Mouse (Mus musculus) CH12.LX (cell line): ENCODE data around the gene Ndufb3. TPM values are rescaled to one million over a fixed set of nuclear protein-coding genes. Genes with fewer than 3 reads are reported as not detected.
A peak's percentile ranks its signal among the peaks of the same experiment; 100 is the strongest.

Source experiments
- DNase-seq: peaks from one replicate; pipeline ENCODE4 v3.0.0-alpha.2; 2013; ENCODE audit errors: extremely low read depth
- H3K27ac ChIP-seq: 2 replicates; pipeline ENCODE4 v1.5.1; 2012; ENCODE audit warnings: low read depth, mild to moderate bottlenecking, control low read depth, moderate library complexity; ENCODE audit not compliant: insufficient read depth
- H3K27me3 ChIP-seq: replicated peaks from 2 replicates; pipeline ENCODE3; 2012; ENCODE audit warnings: inconsistent platforms
- H3K36me3 ChIP-seq, 2 experiments: replicated peaks in 1 of 2; 2 replicates each; pipeline versions ENCODE3 to v1.6.1; 2012; ENCODE audit warnings: inconsistent platforms in 1 of 2, low read length in 1 of 2, mild to moderate bottlenecking in 1 of 2, mixed read lengths in 1 of 2, moderate library complexity in 1 of 2; ENCODE audit not compliant: control insufficient read depth in 1 of 2, insufficient read depth in 1 of 2
- H3K4me1 ChIP-seq, 2 experiments: 2 replicates each; pipeline ENCODE4 v1.6.1; 2012; ENCODE audit warnings: inconsistent platforms in 1 of 2, moderate library complexity in 1 of 2; ENCODE audit not compliant: insufficient read depth in 2 of 2, control insufficient read depth in 1 of 2
- H3K4me2 ChIP-seq: 2 replicates; pipeline ENCODE4 v1.6.1; 2012; ENCODE audit warnings: low read depth, mild to moderate bottlenecking, control low read depth; ENCODE audit not compliant: poor library complexity, insufficient read depth, severe bottlenecking
- H3K4me3 ChIP-seq, 3 experiments: fragments of 150-350 bp in 1 of 3; sonication (generic) in 1 of 3; replicated peaks in 1 of 3; 2 replicates each; pipeline versions ENCODE3 to v1.5.1; 2011 to 2012; ENCODE audit warnings: low read depth in 2 of 3, low read length in 2 of 3, mild to moderate bottlenecking in 2 of 3, moderate library complexity in 2 of 3, control low read depth in 1 of 3, improper control_type of control experiment in 1 of 3, inconsistent platforms in 1 of 3, mixed read lengths in 1 of 3; ENCODE audit not compliant: poor library complexity in 1 of 3
- H3K79me2 ChIP-seq: replicated peaks from 2 replicates; pipeline ENCODE4 v1.6.1; 2012; ENCODE audit warnings: mild to moderate bottlenecking, moderate library complexity; ENCODE audit not compliant: control insufficient read depth, poor library complexity, insufficient read depth, severe bottlenecking; ENCODE audit errors: extremely low read depth
- H3K9ac ChIP-seq: 2 replicates; pipeline ENCODE4 v1.6.1; 2012; ENCODE audit warnings: low read depth, mild to moderate bottlenecking, control low read depth, moderate library complexity; ENCODE audit not compliant: insufficient read depth
- H3K9me3 ChIP-seq: replicated peaks from 2 replicates; pipeline ENCODE3; 2012; ENCODE audit warnings: low read length, inconsistent platforms, mixed read lengths
- CTCF ChIP-seq, 2 experiments: IDR thresholded peaks in 1 of 2; conservative IDR thresholded peaks in 1 of 2; 2 replicates each; pipeline ENCODE4 v1.5.1; 2011 to 2012; ENCODE audit warnings: low read depth in 2 of 2, low read length in 2 of 2, improper control_type of control experiment in 1 of 2, inconsistent platforms in 1 of 2, mild to moderate bottlenecking in 1 of 2, moderate library complexity in 1 of 2
- ELF1 ChIP-seq: IDR thresholded peaks from 2 replicates; pipeline ENCODE4 v1.6.1; 2014; ENCODE audit warnings: low read depth, mild to moderate bottlenecking, inconsistent platforms, low read length, improper control_type of control experiment
- EP300 ChIP-seq: IDR thresholded peaks from 2 replicates; pipeline ENCODE4 v1.6.1; 2011; ENCODE audit warnings: low read length, improper control_type of control experiment
- GABPA ChIP-seq: IDR thresholded peaks from 2 replicates; pipeline ENCODE4 v1.6.1; 2012; ENCODE audit warnings: low read depth, low read length, improper control_type of control experiment, inconsistent platforms; ENCODE audit not compliant: insufficient replicate concordance
- HCFC1 ChIP-seq: IDR thresholded peaks from 2 replicates; pipeline ENCODE4 v1.6.1; 2012; ENCODE audit warnings: low read depth, mild to moderate bottlenecking, inconsistent platforms, low read length, improper control_type of control experiment
- KAT2A ChIP-seq: IDR thresholded peaks from 2 replicates; pipeline ENCODE4 v1.6.1; 2012; ENCODE audit warnings: low read length, improper control_type of control experiment, inconsistent platforms; ENCODE audit not compliant: insufficient replicate concordance
- MAFK ChIP-seq: IDR thresholded peaks from 2 replicates; pipeline ENCODE4 v1.6.1; 2011; ENCODE audit warnings: low read length, improper control_type of control experiment; ENCODE audit not compliant: insufficient replicate concordance
- MEF2A ChIP-seq: IDR thresholded peaks from 2 replicates; pipeline ENCODE4 v1.6.1; 2014; ENCODE audit warnings: low read depth, mild to moderate bottlenecking, inconsistent platforms, low read length, improper control_type of control experiment, borderline replicate concordance
- MXI1 ChIP-seq: IDR thresholded peaks from 2 replicates; pipeline ENCODE4 v1.6.1; 2011; ENCODE audit warnings: mild to moderate bottlenecking, low read depth, low read length, improper control_type of control experiment
- MYC ChIP-seq: IDR thresholded peaks from 2 replicates; pipeline ENCODE4 v1.6.1; 2011; ENCODE audit warnings: low read depth, mild to moderate bottlenecking, improper control_type of control experiment, low read length
- PAX5 ChIP-seq: IDR thresholded peaks from 2 replicates; pipeline ENCODE4 v1.6.1; 2012; ENCODE audit warnings: low read length, inconsistent platforms, mixed read lengths
- POLR2A ChIP-seq: IDR thresholded peaks from 2 replicates; pipeline ENCODE4 v1.6.1; 2011; ENCODE audit warnings: low read depth, mild to moderate bottlenecking, improper control_type of control experiment, low read length
- RAD21 ChIP-seq: IDR thresholded peaks from 2 replicates; pipeline ENCODE4 v1.6.1; 2011; ENCODE audit warnings: low read depth, mild to moderate bottlenecking, low read length, improper control_type of control experiment, moderate library complexity
- RCOR1 ChIP-seq: conservative IDR thresholded peaks from 2 replicates; pipeline ENCODE4 v1.6.1; 2012; ENCODE audit warnings: low read depth, mild to moderate bottlenecking, inconsistent platforms, low read length, improper control_type of control experiment
- SMC3 ChIP-seq: IDR thresholded peaks from 2 replicates; pipeline ENCODE4 v1.6.1; 2011; ENCODE audit warnings: low read depth, low read length, improper control_type of control experiment
- UBTF ChIP-seq: IDR thresholded peaks from 2 replicates; pipeline ENCODE4 v1.6.1; 2012; ENCODE audit warnings: low read depth, mild to moderate bottlenecking, inconsistent platforms, low read length, improper control_type of control experiment, moderate library complexity
- ZMIZ1 ChIP-seq: IDR thresholded peaks from 2 replicates; pipeline ENCODE4 v1.6.1; 2012; ENCODE audit warnings: low read depth, mild to moderate bottlenecking, inconsistent platforms, low read length, improper control_type of control experiment
- dilution Hi-C: fragments of 300-500 bp; cut with MboI; formaldehyde crosslinking; loops from 2 replicates; pipeline ENCODE4 v1.14.3; 2020; ENCODE audit warnings: low sequenced_read_pairs; ENCODE audit not compliant: extremely low pct_unique_long_range_greater_than_20kb, extremely low pct_ligation_motif_present
- in situ Hi-C: fragments of 300-500 bp; cut with MboI; formaldehyde crosslinking; loops from 3 replicates; pipeline ENCODE4 v1.14.3; 2019; ENCODE audit warnings: low sequenced_read_pairs, low pct_ligation_motif_present, low pct_unique_long_range_greater_than_20kb, mixed read lengths
- polyA plus RNA-seq: library from polyadenylated mRNA; unstranded; fragments of >175 nt; gene quantifications from 2 replicates; pipeline ENCODE4 v1.2.1, GENCODE M21; 2012; ENCODE audit warnings: low read depth; ENCODE audit not compliant: insufficient read length
- total RNA-seq, 2 experiments: library from RNA; depleted of rRNA; stranded (reverse); fragments of 300-350 nt in 1 of 2; fragments of >200 nt in 1 of 2; gene quantifications; 2 replicates each; pipeline ENCODE4 v1.2.3; 2012 to 2014

Ndufb3 gene
- total and polyA plus RNA-seq, 3 experiments, result 62.9 to 184 (median 139) TPM

DNA sequence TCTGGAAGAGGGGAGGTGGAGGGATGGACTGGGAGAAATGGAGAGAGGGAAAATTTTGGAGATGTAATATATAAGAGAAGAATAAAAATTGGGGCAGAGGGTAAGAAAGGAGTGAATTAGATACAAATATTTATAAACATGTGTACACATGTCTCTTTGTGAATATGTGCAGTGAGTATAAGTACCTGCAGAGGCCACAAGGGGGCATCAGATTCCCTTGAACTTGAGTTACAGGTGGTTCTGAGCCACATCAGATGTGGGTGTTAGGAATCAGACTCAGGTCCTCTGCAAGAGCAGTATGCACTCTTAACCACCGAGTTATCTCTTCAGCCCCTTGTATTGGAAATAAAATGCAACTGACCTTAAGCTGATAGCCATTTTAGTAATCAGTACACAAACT is 23.7 kb upstream of the Ndufb3 start:
- peak; percentile 44 for DNase-seq
- Histone ChIP-seq H3K4me1 (no peaks in the 10 kb centered on the region), H3K79me2 (no peaks in the 10 kb centered on the region), H3K9ac (no peak overlapping the region), H3K9me3 (no peaks in the 10 kb centered on the region), H3K27ac (no peak overlapping the region), H3K36me3 (peaks cover 0 to 25% of the 10 kb centered on the region in 2 experiments), H3K27me3 (no peaks in the 10 kb centered on the region), H3K4me2 (no peak overlapping the region), H3K4me3 (no peak overlapping the region)
- dilution Hi-C loops, result no loop called here
- in situ Hi-C loops, result no loop called here
- TF ChIP-seq SMC3 (peak; percentile 67), ZMIZ1 (no peak), HCFC1 (no peak), CTCF (conservative IDR thresholded peaks at IDR 0.05 in 1 of 2, IDR thresholded peaks at IDR 0.05 in 1 of 2; ENCODE audit: low read depth in 2 of 2, low read length in 2 of 2) (peak; percentile 46 to 69; a peak in 3 of 4 replicates), RAD21 (peak; percentile 54)

GRCm38 (mm10) chr1:58564981-58565380 is 21.2 kb upstream of the Ndufb3 start:
- dilution Hi-C loops, result no loop called here
- TF ChIP-seq PAX5, result no peak
- TF ChIP-seq MXI1, result no peak
- no peak for TF ChIP-seq MAFK
- TF ChIP-seq UBTF, result no peak
- no peak for TF ChIP-seq ELF1
- TF ChIP-seq MYC, result no peak
- no peak for TF ChIP-seq POLR2A
- no peak for TF ChIP-seq GABPA
- TF ChIP-seq MEF2A, result no peak
- no peak for TF ChIP-seq RCOR1
- no peak for TF ChIP-seq EP300
- no peak for TF ChIP-seq KAT2A

More at GRCm38 (mm10) chr1:58564981-58565380, 21.2 kb upstream of the Ndufb3 start:
- H3K36me3 ChIP-seq, result peaks cover 0 to 24% of the 10 kb centered on the region in 2 experiments
- H3K4me1 ChIP-seq, result peaks cover 0 to 6% of the 10 kb centered on the region in 2 experiments; a peak in 2 of 4 replicates
- no peaks in the 10 kb centered on the region for H3K9me3 ChIP-seq
- in situ Hi-C loops, result no loop called here
- H3K4me2 ChIP-seq, result no peak overlapping the region
- H3K27me3 ChIP-seq, result no peaks in the 10 kb centered on the region
- H3K4me3 ChIP-seq, result no peak overlapping the region
- no peak overlapping the region for H3K9ac ChIP-seq
- H3K27ac ChIP-seq, result no peak overlapping the region
- DNase-seq, result no peak
- H3K79me2 ChIP-seq, result no peaks in the 10 kb centered on the region
